Mouse (Mus musculus): ENCODE data around the gene Vmn1r158.
"Not testable (repeated sequence)": the region's sequence is repeated elsewhere in the genome, so short reads cannot be mapped to it uniquely, and the experiment has no call there.

Vmn1r158 gene

GRCm38 (mm10) chr7:22790682-22791081 lies at the start of gene Vmn1r158:
Gene Vmn1r158 (minus strand): TSS chr7:22790782.
- not testable (repeated sequence) for DNase-seq (ENCODE audit: low spot score)

DNA sequence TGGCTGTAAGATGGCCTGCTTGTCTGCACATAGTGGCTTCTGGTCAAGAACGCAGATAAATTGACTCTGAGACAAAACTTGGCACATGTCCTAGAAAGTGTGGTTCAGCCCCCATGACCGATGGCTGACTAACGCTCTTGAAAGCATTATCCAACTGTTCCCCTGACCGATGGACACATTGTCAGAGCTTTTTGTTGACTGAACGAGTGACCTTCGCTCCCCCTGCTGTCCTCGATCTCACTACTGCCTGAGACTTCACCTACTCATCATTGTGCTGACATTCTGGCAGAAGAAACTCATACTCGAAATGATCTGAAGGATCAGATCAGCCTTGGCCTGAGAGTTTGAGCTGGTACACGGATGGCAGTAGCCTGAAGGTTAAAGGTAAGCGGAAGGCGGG lies 14.6 kb downstream of the Vmn1r158 start:
- DNase-seq (ENCODE audit: low spot score): not testable (repeated sequence)

DNA sequence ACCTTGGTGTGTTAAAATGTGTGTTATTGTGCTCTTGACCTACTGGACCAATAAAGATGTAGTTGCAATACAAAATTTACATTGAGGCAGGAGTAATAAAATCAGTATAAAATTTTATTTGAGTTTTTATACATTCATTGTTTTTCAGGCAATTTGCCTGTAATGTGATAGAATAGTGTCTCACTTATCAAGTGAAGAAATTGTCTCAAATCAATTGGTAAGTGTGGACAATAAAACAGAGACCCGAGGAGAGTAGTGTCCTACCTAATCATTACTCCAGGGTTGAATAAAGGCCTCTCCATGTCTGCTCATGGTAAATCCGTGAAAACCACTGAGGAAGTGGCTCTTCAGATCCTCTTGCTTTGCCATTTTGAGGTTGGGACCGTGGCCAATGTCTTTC lies 29.2 kb downstream of the Vmn1r158 start, which contains the start of gene Vmn1r157:
Gene Vmn1r157 (plus strand): TSS at position 301 of the 400 bp plus-strand sequence.
- DNase-seq (ENCODE audit: low spot score): not testable (repeated sequence)

All from ovary, postnatal 36 days (tissue).